Mouse (Mus musculus) embryonic facial prominence, embryonic 15.5 days (tissue): ENCODE results near the gene Coq5. TPM values are rescaled to one million over a fixed set of nuclear protein-coding genes. Genes with fewer than 3 reads are reported as not detected.
"Not testable (repeated sequence)": the region's sequence is repeated elsewhere in the genome, so short reads cannot be mapped to it uniquely, and the experiment has no call there.

ENCODE experiments used
- ATAC-seq: fragments of 200-750 bp; cut with Nextera tagmentation; 2 replicates; pipeline ENCODE4 v1.8.0; 2017; ENCODE audit warnings: low read depth, moderate TSS enrichment; ENCODE audit not compliant: insufficient number of reproducible peaks, low FRiP score, low TSS enrichment
- H3K27ac ChIP-seq: fragments of 300-500 bp; sonication (generic); replicated peaks from 2 replicates; pipeline ENCODE4 v1.5.1; 2015; ENCODE audit warnings: mild to moderate bottlenecking, inconsistent platforms
- H3K27me3 ChIP-seq: fragments of 300-500 bp; sonication (generic); 2 replicates; pipeline ENCODE4 v1.6.1; 2015; ENCODE audit warnings: inconsistent platforms
- H3K36me3 ChIP-seq: fragments of 300-500 bp; sonication (generic); 2 replicates; pipeline ENCODE4 v1.6.1; 2015; ENCODE audit warnings: mild to moderate bottlenecking, inconsistent platforms
- H3K4me1 ChIP-seq: fragments of 300-500 bp; sonication (generic); 2 replicates; pipeline ENCODE4 v1.6.1; 2015; ENCODE audit warnings: inconsistent platforms
- H3K4me2 ChIP-seq: fragments of 300-500 bp; sonication (generic); replicated peaks from 2 replicates; pipeline ENCODE4 v1.6.1; 2015; ENCODE audit warnings: mild to moderate bottlenecking, inconsistent platforms
- H3K4me3 ChIP-seq: fragments of 300-500 bp; sonication (generic); replicated peaks from 2 replicates; pipeline ENCODE4 v1.5.1; 2015; ENCODE audit warnings: mild to moderate bottlenecking, inconsistent platforms
- H3K9ac ChIP-seq: fragments of 300-500 bp; sonication (generic); 2 replicates; pipeline ENCODE4 v1.6.1; 2015; ENCODE audit warnings: inconsistent platforms
- H3K9me3 ChIP-seq: fragments of 300-500 bp; sonication (generic); replicated peaks from 2 replicates; pipeline ENCODE4 v1.6.1; 2016; ENCODE audit warnings: inconsistent platforms
- WGBS: fragments of 180-500 bp; shearing (Covaris S2); methylation state at CpG from one replicate; pipeline ENCODE4 v1.1.7; 2015; 5-methylcytosine and 5-hydroxymethylcytosine counted together
- polyA plus RNA-seq: library from polyadenylated mRNA; unstranded; fragments of >200 nt; fragmentation: Nextera tagmentation; extraction: Ambion mirVana; gene quantifications from 2 replicates; pipeline ENCODE4 v1.2.1, GENCODE M21; 2015

Gene Coq5
- polyA plus RNA-seq, 1 experiment from 2014 or later: 37.3 TPM

DNA sequence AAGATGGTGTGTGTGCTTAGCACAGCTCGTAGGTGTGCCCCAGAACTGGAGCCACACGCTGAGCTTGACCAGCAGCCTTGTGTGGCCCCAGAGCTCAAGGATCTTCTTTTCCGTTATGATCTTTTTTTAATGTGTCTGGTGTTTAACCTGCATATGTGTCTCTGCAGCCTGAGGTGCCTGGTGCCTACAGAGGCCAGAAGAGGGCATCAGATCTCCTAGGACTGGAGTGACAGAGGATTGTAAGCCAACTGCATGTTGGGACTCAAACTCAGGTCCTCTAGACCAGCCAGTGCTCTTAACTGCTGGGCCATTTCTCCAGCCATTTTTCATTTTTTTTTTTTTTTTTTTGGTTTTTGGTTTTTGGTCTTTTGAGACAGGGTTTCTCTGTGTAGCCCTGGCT is 5.3 kb downstream of the Coq5 start:
- 96% methylated on average over 3 of the region's 3 CpGs for WGBS
- ATAC-seq: no peak
- H3K9me3 ChIP-seq: no peaks in the 10 kb centered on the region
- no peak overlapping the region for H3K27ac ChIP-seq
- peaks cover 31% of the 10 kb centered on the region for H3K36me3 ChIP-seq
- H3K9ac ChIP-seq: no peak overlapping the region
- peaks cover 10% of the 10 kb centered on the region for H3K4me1 ChIP-seq
- no peak overlapping the region for H3K4me3 ChIP-seq
- no peaks in the 10 kb centered on the region for H3K27me3 ChIP-seq
- H3K4me2 ChIP-seq: no peak overlapping the region

DNA sequence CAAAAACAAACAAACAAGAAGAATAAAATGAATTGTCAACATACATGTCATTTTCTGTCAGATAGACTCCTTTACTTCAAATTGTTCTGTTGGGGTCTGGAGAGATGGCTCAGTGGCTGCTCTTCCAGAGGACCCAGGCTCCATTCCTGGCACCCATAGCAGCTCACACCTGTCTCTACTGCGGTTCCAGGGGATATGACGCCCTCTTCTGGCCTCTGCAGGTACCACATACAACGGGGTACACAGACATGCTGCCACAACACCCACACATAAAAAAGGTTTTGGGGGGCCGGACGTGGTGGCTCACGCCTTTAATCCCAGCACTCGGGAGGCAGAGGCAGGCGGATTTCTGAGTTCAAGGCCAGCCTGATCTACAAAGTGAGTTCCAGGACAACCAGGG is 14.7 kb downstream of the Coq5 start:
- Histone ChIP-seq H3K36me3 (peaks cover 79% of the 10 kb centered on the region), H3K9me3 (no peaks in the 10 kb centered on the region), H3K4me3 (no peak overlapping the region), H3K4me2 (no peak overlapping the region), H3K4me1 (peaks cover 17% of the 10 kb centered on the region), H3K9ac (no peak overlapping the region), H3K27me3 (no peaks in the 10 kb centered on the region), H3K27ac (no peak overlapping the region)
- no peak for ATAC-seq
- 87% methylated on average over 8 of the region's 8 CpGs for WGBS

DNA sequence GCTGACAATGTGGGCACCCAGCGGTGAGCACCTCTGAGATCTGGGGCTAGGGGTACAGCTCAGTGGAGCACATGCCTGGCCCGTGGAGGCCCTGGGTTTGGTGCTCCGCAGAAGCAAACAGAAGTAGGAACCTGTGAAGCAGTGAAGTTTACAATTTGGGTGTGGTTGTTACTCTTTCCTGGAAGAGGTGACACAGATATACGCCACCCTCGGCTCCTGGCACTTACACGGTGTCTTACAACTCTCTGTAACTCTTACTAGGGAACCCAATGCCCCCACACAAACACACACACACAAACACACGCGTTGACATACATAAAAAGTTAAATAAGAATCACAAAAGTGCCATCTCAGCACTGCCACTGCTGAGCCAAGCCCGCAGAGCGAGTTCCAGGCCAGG is 16.9 kb downstream of the Coq5 start:
- H3K4me3 ChIP-seq: no peak overlapping the region
- no peak for ATAC-seq
- H3K4me2 ChIP-seq: no peak overlapping the region
- peaks cover 64% of the 10 kb centered on the region for H3K36me3 ChIP-seq
- peaks cover 23% of the 10 kb centered on the region for H3K4me1 ChIP-seq
- H3K9ac ChIP-seq: no peak overlapping the region
- no peaks in the 10 kb centered on the region for H3K27me3 ChIP-seq
- WGBS: 84% methylated on average over 10 of the region's 10 CpGs
- no peaks in the 10 kb centered on the region for H3K9me3 ChIP-seq
- H3K27ac ChIP-seq: peak overlapping the region; percentile 31; the same call in 1 of the 2 replicates

DNA sequence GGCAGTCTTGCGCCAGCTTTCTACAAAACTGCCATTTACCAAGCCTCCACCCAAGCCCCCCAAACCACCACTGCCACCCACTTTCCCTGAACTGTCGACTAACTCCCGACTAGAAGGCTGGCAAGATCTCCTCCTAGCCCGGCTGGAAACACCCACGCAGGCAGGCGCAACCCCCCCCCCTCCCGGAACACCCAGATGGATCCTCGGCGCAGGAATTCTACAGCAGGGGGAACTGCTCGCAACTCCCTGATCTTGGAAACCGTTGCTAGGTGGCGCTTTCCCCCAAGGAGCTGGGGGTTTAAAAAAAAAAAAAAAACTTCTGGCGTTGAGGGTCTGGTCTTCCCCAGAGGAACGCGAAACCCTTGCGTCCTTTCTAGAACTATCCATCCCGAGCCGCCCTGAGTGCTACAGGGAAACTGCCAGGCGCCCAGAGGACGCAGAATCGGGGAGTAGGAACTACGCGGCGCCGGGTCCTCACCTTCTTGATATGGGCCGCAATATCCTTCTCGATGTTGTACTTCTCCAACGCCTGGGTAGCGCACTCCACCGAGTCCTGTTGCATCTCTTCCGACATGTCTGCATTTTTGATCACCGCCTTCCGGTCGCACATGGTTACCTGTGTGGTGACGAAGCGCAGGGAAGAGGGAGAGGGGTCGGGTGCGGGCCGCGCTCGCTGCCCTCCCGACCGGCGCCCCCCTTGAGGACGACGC is 20.7 kb downstream of the Coq5 start:
- Histone ChIP-seq H3K27ac (peak overlapping the region; percentile 97), H3K9me3 (no peaks in the 10 kb centered on the region), H3K36me3 (peaks cover 38% of the 10 kb centered on the region), H3K4me1 (peaks cover 31% of the 10 kb centered on the region), H3K27me3 (no peaks in the 10 kb centered on the region), H3K4me3 (peak overlapping the region; percentile 93), H3K9ac (peak overlapping the region; percentile 96), H3K4me2 (peak overlapping the region; percentile 79)
- WGBS: under 1% methylated on average over 46 of the region's 46 CpGs
- 0 out of 2 replicates have a peak, but pooled peaks have one; percentile 0 for ATAC-seq

DNA sequence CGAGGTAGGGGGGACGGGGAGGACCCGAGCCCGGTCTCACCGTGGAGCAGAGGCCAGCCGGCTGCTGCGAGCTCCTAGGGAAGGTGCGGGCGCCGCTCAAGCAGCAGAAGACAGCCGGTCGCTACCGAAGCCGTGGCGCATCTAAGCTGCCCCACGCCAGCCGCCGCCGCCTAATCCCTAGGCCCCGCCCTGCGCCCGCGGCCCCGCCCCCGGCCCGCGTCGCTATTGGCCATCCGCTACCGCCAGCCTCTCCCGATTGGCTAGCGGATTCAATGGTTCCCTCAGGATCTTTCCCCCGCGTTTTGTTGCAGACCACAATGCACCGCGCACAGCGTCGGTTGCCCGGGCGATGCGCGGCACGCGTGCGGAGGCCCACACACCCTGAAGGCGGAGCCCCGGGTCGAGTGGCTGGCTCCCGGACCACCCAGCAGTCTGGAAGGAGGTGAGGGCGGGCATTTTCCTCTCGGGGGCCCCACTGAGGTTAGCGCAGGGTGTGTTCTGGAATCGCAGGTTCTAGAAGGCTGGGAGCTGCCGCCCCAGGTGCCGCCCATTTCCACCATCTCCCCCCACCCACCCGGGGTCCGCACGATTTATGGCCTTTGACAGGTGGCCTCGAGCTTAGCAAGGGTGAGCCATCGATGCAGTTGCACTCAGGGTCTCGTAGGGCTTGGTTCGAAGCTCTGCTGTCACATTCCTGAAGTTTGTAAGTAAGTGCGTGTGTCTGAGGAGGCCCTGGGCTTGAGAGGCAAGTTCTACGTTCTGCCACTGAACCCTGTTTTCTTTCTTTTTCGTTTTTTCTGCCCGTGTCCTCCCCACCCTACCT is 21.5 kb downstream of the Coq5 start, which contains the start of gene Dynll1:
TSS of gene Dynll1 (minus strand) at position 208 of the 823 bp plus-strand sequence.
- H3K4me1 ChIP-seq: peaks cover 31% of the 10 kb centered on the region
- H3K36me3 ChIP-seq: peaks cover 30% of the 10 kb centered on the region
- H3K4me2 ChIP-seq: peak within 1 kb of the TSS; percentile 79
- H3K9me3 ChIP-seq: no peaks in the 10 kb centered on the region
- peak within 1 kb of the TSS; percentile 93 for H3K4me3 ChIP-seq
- H3K9ac ChIP-seq: peak within 1 kb of the TSS; percentile 96
- under 1% methylated on average over 66 of the region's 66 CpGs for WGBS
- H3K27me3 ChIP-seq: no peaks in the 10 kb centered on the region
- peak within 1 kb of the TSS; percentile 97 for H3K27ac ChIP-seq
- peak; percentile 98 for ATAC-seq

DNA sequence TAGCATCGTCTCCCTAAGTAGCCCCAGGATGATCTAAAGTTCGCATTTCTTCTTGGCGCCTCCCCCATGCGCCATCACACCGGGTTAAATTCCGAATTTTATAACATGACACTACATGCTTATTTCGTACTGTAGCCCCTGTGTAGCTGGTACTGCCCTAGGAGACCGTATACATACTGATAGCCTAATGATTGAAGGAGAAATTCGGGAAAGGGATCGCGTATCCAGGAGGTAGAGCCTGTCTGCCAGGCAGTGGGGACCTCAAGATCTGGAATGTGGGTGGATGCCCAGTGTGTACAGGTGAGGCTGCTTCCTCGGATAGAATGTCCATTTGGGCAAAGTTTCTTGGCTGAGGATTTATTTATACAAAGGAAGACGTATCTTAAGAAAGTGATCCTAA is 22.1 kb downstream of the Coq5 start:
- Histone ChIP-seq H3K4me3 (peak overlapping the region; percentile 93), H3K4me2 (peak overlapping the region; percentile 79), H3K27me3 (no peaks in the 10 kb centered on the region), H3K27ac (peak overlapping the region; percentile 88), H3K36me3 (peaks cover 23% of the 10 kb centered on the region), H3K9me3 (no peaks in the 10 kb centered on the region), H3K9ac (peak overlapping the region; percentile 31), H3K4me1 (peaks cover 31% of the 10 kb centered on the region)
- 19% methylated on average over 13 of the region's 13 CpGs for WGBS
- no peak for ATAC-seq

- H3K4me3 ChIP-seq, H3K27me3 ChIP-seq, H3K9me3 ChIP-seq, ATAC-seq, H3K9ac ChIP-seq: not testable (repeated sequence)
- 77% methylated on average over 7 of the region's 7 CpGs for WGBS
- H3K27ac ChIP-seq: peak overlapping the region; percentile 88; the same call in 1 of the 2 replicates
- H3K36me3 ChIP-seq: peaks cover 18% of the 10 kb centered on the region
- H3K4me1 ChIP-seq: peaks cover 29% of the 10 kb centered on the region
- peak overlapping the region; percentile 79; the same call in 1 of the 2 replicates for H3K4me2 ChIP-seq
Measured at GRCm38 (mm10) chr5:115302190-115302589, 22.7 kb downstream of the Coq5 start.

- no peaks in the 10 kb centered on the region for H3K27me3 ChIP-seq
- no peak for ATAC-seq
- H3K4me3 ChIP-seq: no peak overlapping the region
- H3K36me3 ChIP-seq: no peaks in the 10 kb centered on the region
- H3K27ac ChIP-seq: peak overlapping the region; percentile 31; the same call in 1 of the 2 replicates
- H3K9me3 ChIP-seq: no peaks in the 10 kb centered on the region
- WGBS: 70% methylated on average over 4 of the region's 4 CpGs
- peaks cover 25% of the 10 kb centered on the region for H3K4me1 ChIP-seq
- H3K4me2 ChIP-seq: no peak overlapping the region
- no peak overlapping the region for H3K9ac ChIP-seq
Measured at GRCm38 (mm10) chr5:115312354-115312753, 32.9 kb downstream of the Coq5 start.

- no peak; the same call in 1 of the 2 replicates for ATAC-seq
- Histone ChIP-seq H3K9ac (no peak overlapping the region), H3K4me1 (peaks cover 32% of the 10 kb centered on the region), H3K27ac (peak overlapping the region; percentile 31), H3K4me2 (no peak overlapping the region), H3K4me3 (no peak overlapping the region), H3K27me3 (no peaks in the 10 kb centered on the region), H3K36me3 (no peaks in the 10 kb centered on the region), H3K9me3 (no peaks in the 10 kb centered on the region)
- 60% methylated on average over 10 of the region's 10 CpGs for WGBS
Measured at GRCm38 (mm10) chr5:115312816-115313667, 33.6 kb downstream of the Coq5 start.

GRCm38 (mm10) chr5:115313668-115313943 is 34.1 kb downstream of the Coq5 start:
- Histone ChIP-seq H3K36me3 (no peaks in the 10 kb centered on the region), H3K9me3 (no peaks in the 10 kb centered on the region), H3K4me3 (no peak overlapping the region), H3K4me2 (no peak overlapping the region), H3K9ac (no peak overlapping the region), H3K27ac (peak overlapping the region; percentile 31; the same call in 1 of the 2 replicates), H3K4me1 (peaks cover 38% of the 10 kb centered on the region), H3K27me3 (no peaks in the 10 kb centered on the region)
- 31% methylated on average over 5 of the region's 5 CpGs for whole genome bisulfite sequencing
- ATAC-seq: no peak
